Mouse (Mus musculus): Measurements from ENCODE around the gene Reep3.

GRCm38 (mm10) chr10:67058297-67058696 is 38.4 kb downstream of the Reep3 start:
- no peak for TF ChIP-seq GATA1 (IDR thresholded peaks at IDR 0.05; ENCODE audit: low read length)
- TF ChIP-seq TAL1 (IDR thresholded peaks at IDR 0.05; ENCODE audit: low read length): no peak
